Mouse (Mus musculus) megakaryocyte, embryonic 14.5 days (primary cell): ENCODE data around the gene Hpcal1. TPM values are rescaled to one million over a fixed set of nuclear protein-coding genes. Genes with fewer than 3 reads are reported as not detected.
"Not testable (repeated sequence)": the region's sequence is repeated elsewhere in the genome, so short reads cannot be mapped to it uniquely, and the experiment has no call there.

Experiments
- H3K27me3 ChIP-seq: replicated peaks from 2 replicates; pipeline ENCODE3; 2012; ENCODE audit warnings: inconsistent platforms
- H3K36me3 ChIP-seq: replicated peaks from 2 replicates; pipeline ENCODE3; 2012; ENCODE audit warnings: low read length, inconsistent platforms, mixed read lengths
- H3K4me1 ChIP-seq: 2 replicates; pipeline ENCODE4 v1.6.1; 2012; ENCODE audit warnings: inconsistent platforms
- H3K4me3 ChIP-seq: replicated peaks from 2 replicates; pipeline ENCODE3; 2012; ENCODE audit warnings: moderate library complexity, mild to moderate bottlenecking, inconsistent platforms
- H3K9me3 ChIP-seq: 2 replicates; pipeline ENCODE4 v1.6.1; 2012; ENCODE audit warnings: inconsistent platforms
- FLI1 ChIP-seq: IDR thresholded peaks from 2 replicates; pipeline ENCODE4 v1.6.1; 2012; ENCODE audit warnings: low read length, inconsistent platforms, mixed read lengths
- GATA1 ChIP-seq: IDR thresholded peaks from 3 replicates; pipeline ENCODE4 v1.6.1; 2012; ENCODE audit warnings: mixed read lengths, low read length, inconsistent platforms, borderline replicate concordance
- polyA plus RNA-seq: library from polyadenylated mRNA; stranded (reverse); fragments of >175 nt; gene quantifications from 2 replicates; pipeline ENCODE4 v1.2.3, GENCODE M21; 2012; ENCODE audit warnings: low replicate concordance; ENCODE audit not compliant: insufficient read depth

Hpcal1 gene
- polyA plus RNA-seq, 1 experiment = 27.1 TPM

DNA sequence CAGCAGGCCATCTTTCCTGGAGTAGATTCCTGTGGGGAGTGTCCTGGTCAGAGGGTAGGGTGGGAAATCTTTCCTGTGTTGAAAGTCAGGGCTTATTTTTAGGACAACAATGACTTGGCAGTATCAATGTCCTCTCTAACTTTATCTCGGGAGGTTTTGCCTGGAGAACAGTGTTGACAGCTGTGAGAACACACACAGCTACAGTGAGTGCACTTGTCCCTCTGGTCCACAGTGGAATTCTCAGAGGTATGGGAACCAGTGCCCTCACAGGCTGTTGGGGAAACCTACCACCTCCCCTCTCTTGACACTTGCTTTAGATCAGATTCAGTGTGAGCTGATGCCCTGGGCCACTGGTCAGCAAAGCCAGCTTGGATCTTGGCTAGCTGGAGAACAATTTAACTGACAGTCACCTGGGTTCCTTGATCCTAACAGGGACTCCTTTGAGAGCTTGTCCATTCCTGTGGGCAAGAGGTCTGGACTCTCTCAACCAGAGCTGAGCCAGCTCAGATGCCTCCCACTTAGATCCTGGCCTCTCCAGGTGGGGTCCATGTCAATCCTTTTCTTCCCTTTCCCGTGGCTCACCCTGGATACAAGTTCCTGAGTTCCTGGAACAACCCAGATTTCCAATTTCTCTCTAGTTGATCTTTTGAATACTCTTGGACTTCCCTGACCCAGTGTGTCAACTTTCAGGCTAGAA is 79.0 kb downstream of the Hpcal1 start:
- no peaks in the 10 kb centered on the region for H3K9me3 ChIP-seq
- peaks cover 87% of the 10 kb centered on the region for H3K4me1 ChIP-seq
- TF ChIP-seq FLI1 (no peak), GATA1 (no peak)
- H3K4me3 ChIP-seq = peak overlapping the region; percentile 79
- H3K36me3 ChIP-seq = peaks cover 15% of the 10 kb centered on the region
- no peaks in the 10 kb centered on the region for H3K27me3 ChIP-seq

DNA sequence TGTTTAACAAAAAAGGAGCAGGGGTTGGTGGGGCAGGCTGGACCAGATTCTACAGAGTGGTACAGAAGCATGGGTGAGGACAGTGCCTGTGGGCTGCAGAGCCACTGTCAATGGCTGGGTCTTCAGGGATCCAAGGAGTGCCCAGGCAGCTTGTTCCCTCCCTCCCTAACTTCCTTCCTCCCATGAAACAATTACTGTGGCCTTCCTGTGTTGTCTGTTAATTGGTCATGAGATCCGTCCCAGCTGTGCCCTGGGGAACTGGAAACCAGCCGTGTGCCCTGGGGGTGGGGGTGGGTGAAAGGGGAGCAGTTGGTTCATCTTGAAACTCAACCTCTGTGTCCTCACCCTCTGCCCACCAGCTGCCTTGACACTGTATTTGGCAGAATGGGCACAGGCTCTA is 79.9 kb downstream of the Hpcal1 start:
- Histone ChIP-seq H3K27me3 (no peaks in the 10 kb centered on the region), H3K9me3 (no peaks in the 10 kb centered on the region), H3K36me3 (peaks cover 8% of the 10 kb centered on the region), H3K4me3 (peak overlapping the region; percentile 71), H3K4me1 (peaks cover 78% of the 10 kb centered on the region)
- TF ChIP-seq GATA1 (no peak), FLI1 (no peak)

GRCm38 (mm10) chr12:17773721-17774120 is 83.1 kb downstream of the Hpcal1 start:
- H3K9me3 ChIP-seq, H3K27me3 ChIP-seq, H3K36me3 ChIP-seq, H3K4me3 ChIP-seq: not testable (repeated sequence)
- H3K4me1 ChIP-seq = peaks cover 81% of the 10 kb centered on the region

DNA sequence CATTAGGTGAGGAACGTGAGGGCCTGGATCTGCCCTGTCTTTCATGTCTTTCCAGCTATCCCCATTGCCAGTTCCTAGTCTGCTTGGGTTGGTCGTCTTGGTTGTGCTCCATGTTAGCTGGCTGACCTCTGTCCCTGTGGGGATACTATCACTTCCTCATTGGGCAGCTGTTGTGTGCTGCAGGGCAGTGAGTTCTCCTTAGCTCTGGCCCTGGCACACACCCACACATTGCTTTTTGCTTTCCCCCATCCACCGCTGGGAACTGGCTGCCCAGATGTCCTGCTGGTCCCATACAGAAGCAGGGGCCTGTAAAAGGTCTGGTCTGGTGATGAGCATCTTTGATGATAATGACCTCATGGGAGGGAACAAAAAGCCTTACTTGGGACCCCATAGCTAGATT is 84.2 kb downstream of the Hpcal1 start:
- H3K4me3 ChIP-seq, H3K36me3 ChIP-seq, H3K27me3 ChIP-seq, H3K9me3 ChIP-seq: not testable (repeated sequence)
- peaks cover 70% of the 10 kb centered on the region for H3K4me1 ChIP-seq

DNA sequence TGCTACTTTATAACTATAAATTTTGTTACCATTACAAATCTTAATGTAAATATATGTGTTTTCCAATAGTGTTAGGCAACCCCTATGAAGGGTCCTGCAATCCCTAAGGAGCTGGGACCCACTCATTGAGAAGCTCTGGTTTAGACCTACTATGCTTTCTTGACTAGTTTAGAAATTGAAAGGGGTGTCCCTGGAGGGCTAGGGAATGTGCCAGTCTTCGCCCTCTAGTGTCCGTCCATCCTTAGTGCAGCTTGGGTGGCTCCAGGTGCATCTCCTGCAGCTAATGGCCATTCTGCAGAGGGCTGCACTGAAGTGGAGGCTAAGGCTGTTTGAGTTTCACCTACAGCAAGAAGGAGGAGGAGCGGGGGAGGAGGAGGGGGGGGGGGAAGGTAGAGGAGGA is 87.7 kb downstream of the Hpcal1 start:
- Histone ChIP-seq H3K36me3 (no peaks in the 10 kb centered on the region), H3K27me3 (no peaks in the 10 kb centered on the region), H3K9me3 (no peaks in the 10 kb centered on the region), H3K4me1 (peaks cover 58% of the 10 kb centered on the region), H3K4me3 (no peak overlapping the region)
- no peak for TF ChIP-seq FLI1
- no peak for TF ChIP-seq GATA1

GRCm38 (mm10) chr12:17779093-17779492 is 88.4 kb downstream of the Hpcal1 start:
- no peaks in the 10 kb centered on the region for H3K9me3 ChIP-seq
- H3K27me3 ChIP-seq = no peaks in the 10 kb centered on the region
- no peak overlapping the region for H3K4me3 ChIP-seq
- peaks cover 52% of the 10 kb centered on the region for H3K4me1 ChIP-seq
- TF ChIP-seq GATA1 (no peak), FLI1 (no peak)
- H3K36me3 ChIP-seq = no peaks in the 10 kb centered on the region

DNA sequence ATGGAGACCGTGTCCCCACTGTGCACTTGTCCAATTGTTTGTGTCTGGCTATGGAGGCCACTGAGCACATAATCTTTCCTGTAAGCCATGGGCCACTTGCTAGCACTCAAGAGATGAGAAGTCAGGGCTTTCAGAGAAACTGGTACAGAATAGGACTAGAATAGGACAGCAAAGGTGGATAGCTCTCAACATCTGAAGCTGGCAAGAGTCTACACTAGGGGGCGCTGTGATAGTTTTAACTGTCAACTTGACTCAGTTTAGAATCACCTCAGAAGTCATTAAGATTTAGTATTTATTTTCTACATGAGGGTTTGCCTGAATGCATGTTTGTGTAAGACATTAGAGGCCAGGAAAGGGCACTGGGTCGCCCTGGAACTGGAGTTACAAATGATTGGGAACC is 98.8 kb downstream of the Hpcal1 start:
- no peak overlapping the region for H3K4me3 ChIP-seq
- H3K36me3 ChIP-seq = peaks cover 33% of the 10 kb centered on the region
- no peaks in the 10 kb centered on the region for H3K9me3 ChIP-seq
- no peaks in the 10 kb centered on the region for H3K27me3 ChIP-seq
- TF ChIP-seq GATA1 (no peak), FLI1 (no peak)
- H3K4me1 ChIP-seq = no peaks in the 10 kb centered on the region

- peaks cover 26% of the 10 kb centered on the region for H3K36me3 ChIP-seq
- H3K9me3 ChIP-seq = no peaks in the 10 kb centered on the region
- no peak for TF ChIP-seq GATA1
- no peak for TF ChIP-seq FLI1
These were observed 100.5 kb downstream of the Hpcal1 start for GRCm38 (mm10) chr12:17791111-17791510.

GRCm38 (mm10) chr12:17792756-17793155 is 102.1 kb downstream of the Hpcal1 start:
- H3K4me3 ChIP-seq = no peak overlapping the region
- H3K9me3 ChIP-seq = no peaks in the 10 kb centered on the region
- peaks cover 5% of the 10 kb centered on the region for H3K4me1 ChIP-seq
- no peaks in the 10 kb centered on the region for H3K27me3 ChIP-seq
- TF ChIP-seq FLI1 (no peak), GATA1 (no peak)
- H3K36me3 ChIP-seq = peaks cover 11% of the 10 kb centered on the region

More at GRCm38 (mm10) chr12:17791111-17791510, 100.5 kb downstream of the Hpcal1 start:
- Histone ChIP-seq H3K4me3 (no peak overlapping the region), H3K4me1 (peaks cover 5% of the 10 kb centered on the region), H3K27me3 (no peaks in the 10 kb centered on the region)

- Histone ChIP-seq H3K4me3 (no peak overlapping the region), H3K36me3 (peaks cover 8% of the 10 kb centered on the region), H3K4me1 (peaks cover 5% of the 10 kb centered on the region), H3K9me3 (no peaks in the 10 kb centered on the region), H3K27me3 (no peaks in the 10 kb centered on the region)
- TF ChIP-seq FLI1 = no peak
These were observed 105.1 kb downstream of the Hpcal1 start for GRCm38 (mm10) chr12:17795660-17796278.

DNA sequence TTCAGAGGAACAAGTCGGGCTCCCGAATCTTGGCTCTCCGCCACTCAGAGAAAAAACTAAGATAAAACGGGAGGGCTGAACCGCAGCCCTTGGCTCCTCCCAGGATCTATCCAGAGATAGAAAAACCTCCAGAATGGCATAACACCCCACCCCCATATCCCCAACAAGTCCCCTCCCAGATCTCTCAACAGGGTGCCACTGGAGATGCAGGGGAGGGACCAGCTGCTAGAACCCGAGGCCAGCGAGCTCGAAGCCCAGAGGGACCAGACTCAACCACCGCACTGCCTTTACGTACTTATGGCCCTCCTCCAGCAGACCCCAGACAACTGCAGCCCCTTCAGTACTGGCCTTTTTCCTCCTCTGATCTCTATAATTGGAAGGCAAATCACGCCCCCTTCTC is 107.6 kb downstream of the Hpcal1 start:
- not testable (repeated sequence) for H3K4me1 ChIP-seq, H3K9me3 ChIP-seq, H3K36me3 ChIP-seq, H3K4me3 ChIP-seq, H3K27me3 ChIP-seq
